Mouse (Mus musculus): ENCODE data around the gene Fez2. TPM values are rescaled to one million over a fixed set of nuclear protein-coding genes. Genes with fewer than 3 reads are reported as not detected.
A peak's percentile ranks its signal among the peaks of the same experiment; 100 is the strongest.

Fez2 gene
- polyA plus RNA-seq, 1 experiment from 2014 or later, result 28.7 TPM

GRCm38 (mm10) chr17:78454189-78454977 lies 36.4 kb upstream of the Fez2 start:
- H3K4me2 ChIP-seq (replicated peaks; ENCODE audit: low read depth), result no peak overlapping the region
- no peak for TF ChIP-seq EP300 (optimal IDR thresholded peaks at IDR 0.05)
- TF ChIP-seq CTCF (IDR thresholded peaks at IDR 0.05; ENCODE audit: low read depth), result no peak
- ATAC-seq (ENCODE audit: low FRiP score, low TSS enrichment) (no peak), DNase-seq (ENCODE audit: low spot score) (no peak)
- H3K9ac ChIP-seq (ENCODE audit: low read length), result no peak overlapping the region
- no peak overlapping the region for H3K4me3 ChIP-seq (ENCODE audit: low read depth, low read length)
- no peaks in the 10 kb centered on the region for H3K4me1 ChIP-seq (replicated peaks; ENCODE audit: control insufficient read depth, insufficient read depth)
- H3K27me3 ChIP-seq (ENCODE audit: control insufficient read depth, insufficient read depth, low read length), result no peaks in the 10 kb centered on the region
- H3K9me3 ChIP-seq (ENCODE audit: control insufficient read depth, low read length), result no peaks in the 10 kb centered on the region
- WGBS, result 80% methylated on average over 21 of the region's 21 CpGs
- H3K27ac ChIP-seq (replicated peaks), result no peak overlapping the region
- H3K36me3 ChIP-seq (ENCODE audit: control insufficient read depth, insufficient read depth, low read length), result no peaks in the 10 kb centered on the region

- TF ChIP-seq CTCF (IDR thresholded peaks at IDR 0.05; ENCODE audit: low read depth) (no peak), EP300 (optimal IDR thresholded peaks at IDR 0.05) (no peak)
- no peak overlapping the region for H3K4me3 ChIP-seq (ENCODE audit: low read depth, low read length)
- H3K4me2 ChIP-seq (replicated peaks; ENCODE audit: low read depth), result no peak overlapping the region
- ATAC-seq (ENCODE audit: low FRiP score, low TSS enrichment) (no peak), DNase-seq (ENCODE audit: low spot score) (no peak)
- no peaks in the 10 kb centered on the region for H3K4me1 ChIP-seq (replicated peaks; ENCODE audit: control insufficient read depth, insufficient read depth)
- 88% methylated on average over 5 of the region's 5 CpGs for WGBS
- H3K27me3 ChIP-seq (ENCODE audit: control insufficient read depth, insufficient read depth, low read length), result no peaks in the 10 kb centered on the region
- H3K36me3 ChIP-seq (ENCODE audit: control insufficient read depth, insufficient read depth, low read length), result no peaks in the 10 kb centered on the region
- H3K9ac ChIP-seq (ENCODE audit: low read length), result no peak overlapping the region
- no peak overlapping the region for H3K27ac ChIP-seq (replicated peaks)
- H3K9me3 ChIP-seq (ENCODE audit: control insufficient read depth, low read length), result no peaks in the 10 kb centered on the region
Measured at GRCm38 (mm10) chr17:78453529-78453928, 35.6 kb upstream of the Fez2 start.

GRCm38 (mm10) chr17:78451886-78452285 lies 33.9 kb upstream of the Fez2 start:
- H3K27me3 ChIP-seq (ENCODE audit: control insufficient read depth, insufficient read depth, low read length), result no peaks in the 10 kb centered on the region
- no peak overlapping the region for H3K4me2 ChIP-seq (replicated peaks; ENCODE audit: low read depth)
- H3K27ac ChIP-seq (replicated peaks), result no peak overlapping the region
- H3K4me1 ChIP-seq (replicated peaks; ENCODE audit: control insufficient read depth, insufficient read depth), result no peaks in the 10 kb centered on the region
- TF ChIP-seq EP300 (optimal IDR thresholded peaks at IDR 0.05) (no peak), CTCF (IDR thresholded peaks at IDR 0.05; ENCODE audit: low read depth) (no peak)
- H3K36me3 ChIP-seq (ENCODE audit: control insufficient read depth, insufficient read depth, low read length), result no peaks in the 10 kb centered on the region
- DNase-seq (ENCODE audit: low spot score) (no peak), ATAC-seq (ENCODE audit: low FRiP score, low TSS enrichment) (no peak)
- no peak overlapping the region for H3K9ac ChIP-seq (ENCODE audit: low read length)
- 77% methylated on average over 6 of the region's 6 CpGs for whole genome bisulfite sequencing
- H3K4me3 ChIP-seq (ENCODE audit: low read depth, low read length), result no peak overlapping the region
- no peaks in the 10 kb centered on the region for H3K9me3 ChIP-seq (ENCODE audit: control insufficient read depth, low read length)

GRCm38 (mm10) chr17:78451332-78451793 lies 33.4 kb upstream of the Fez2 start:
- no peak overlapping the region for H3K27ac ChIP-seq (replicated peaks)
- WGBS, result 38% methylated on average over 7 of the region's 7 CpGs

GRCm38 (mm10) chr17:78449635-78450197 lies 31.8 kb upstream of the Fez2 start:
- no peak for TF ChIP-seq CTCF (IDR thresholded peaks at IDR 0.05; ENCODE audit: low read depth)
- TF ChIP-seq EP300 (optimal IDR thresholded peaks at IDR 0.05), result no peak
- Histone ChIP-seq H3K9ac (ENCODE audit: low read length) (no peak overlapping the region), H3K27me3 (ENCODE audit: control insufficient read depth, insufficient read depth, low read length) (no peaks in the 10 kb centered on the region), H3K4me3 (ENCODE audit: low read depth, low read length) (no peak overlapping the region), H3K9me3 (ENCODE audit: control insufficient read depth, low read length) (no peaks in the 10 kb centered on the region), H3K4me1 (replicated peaks; ENCODE audit: control insufficient read depth, insufficient read depth) (no peaks in the 10 kb centered on the region), H3K27ac (replicated peaks) (no peak overlapping the region), H3K4me2 (replicated peaks; ENCODE audit: low read depth) (no peak overlapping the region), H3K36me3 (ENCODE audit: control insufficient read depth, insufficient read depth, low read length) (no peaks in the 10 kb centered on the region)
- DNase-seq (ENCODE audit: low spot score) (no peak), ATAC-seq (ENCODE audit: low FRiP score, low TSS enrichment) (no peak)
- WGBS, result 42% methylated on average over 13 of the region's 13 CpGs

More at GRCm38 (mm10) chr17:78451332-78451793, 33.4 kb upstream of the Fez2 start:
- ATAC-seq (ENCODE audit: low FRiP score, low TSS enrichment) (no peak; the same call in 1 of the 2 replicates), DNase-seq (ENCODE audit: low spot score) (no peak)
- Histone ChIP-seq H3K36me3 (ENCODE audit: control insufficient read depth, insufficient read depth, low read length) (no peaks in the 10 kb centered on the region), H3K9me3 (ENCODE audit: control insufficient read depth, low read length) (no peaks in the 10 kb centered on the region), H3K4me1 (replicated peaks; ENCODE audit: control insufficient read depth, insufficient read depth) (no peaks in the 10 kb centered on the region), H3K4me3 (ENCODE audit: low read depth, low read length) (no peak overlapping the region), H3K4me2 (replicated peaks; ENCODE audit: low read depth) (no peak overlapping the region), H3K27me3 (ENCODE audit: control insufficient read depth, insufficient read depth, low read length) (no peaks in the 10 kb centered on the region), H3K9ac (ENCODE audit: low read length) (no peak overlapping the region)
- TF ChIP-seq CTCF (IDR thresholded peaks at IDR 0.05; ENCODE audit: low read depth) (peak; percentile 52), EP300 (optimal IDR thresholded peaks at IDR 0.05) (no peak)

GRCm38 (mm10) chr17:78444826-78445225 lies 26.9 kb upstream of the Fez2 start:
- TF ChIP-seq EP300 (optimal IDR thresholded peaks at IDR 0.05) (no peak), CTCF (IDR thresholded peaks at IDR 0.05; ENCODE audit: low read depth) (no peak)

More at GRCm38 (mm10) chr17:78444826-78445225, 26.9 kb upstream of the Fez2 start:
- Histone ChIP-seq H3K36me3 (ENCODE audit: control insufficient read depth, insufficient read depth, low read length) (no peaks in the 10 kb centered on the region), H3K9me3 (ENCODE audit: control insufficient read depth, low read length) (no peaks in the 10 kb centered on the region), H3K9ac (ENCODE audit: low read length) (no peak overlapping the region), H3K4me1 (replicated peaks; ENCODE audit: control insufficient read depth, insufficient read depth) (no peaks in the 10 kb centered on the region), H3K27ac (replicated peaks) (no peak overlapping the region), H3K4me2 (replicated peaks; ENCODE audit: low read depth) (no peak overlapping the region), H3K4me3 (ENCODE audit: low read depth, low read length) (no peak overlapping the region), H3K27me3 (ENCODE audit: control insufficient read depth, insufficient read depth, low read length) (no peaks in the 10 kb centered on the region)
- DNase-seq (ENCODE audit: low spot score) (no peak), ATAC-seq (ENCODE audit: low FRiP score, low TSS enrichment) (no peak)
- 32% methylated on average over 7 of the region's 7 CpGs for WGBS

All from stomach, postnatal 0 days (tissue).